Comparison of ENCODE assay signal across 23 mouse cellular contexts in genomic region chr7:105793701-105794100, GRCm38 (mm10). TPM values are rescaled to one million over a fixed set of nuclear protein-coding genes. Genes with fewer than 3 reads are reported as not detected.
A peak's percentile ranks its signal among the peaks of the same experiment; 100 is the strongest.
DNase-seq lines count a peak whose midpoint lies in the region; ATAC-seq and TF ChIP-seq lines count a peak whose summit lies in the region.
"Had no signal": no experiment of that assay in that cellular context is flagged by ENCODE, and none has a peak within 500 bp of the region (broad histone marks: within the 10 kb centered on the region; RNA-seq: fewer than 3 reads in every experiment).

No protein-coding gene starts in this region.

- H3K4me3 ChIP-seq in heart, embryonic 11.5 days (ENCODE audit: low read depth, low read length) = no peak overlapping the region
- H3K4me3 ChIP-seq in layer of hippocampus, adult 2 months = no peak overlapping the region
- H3K4me3 ChIP-seq in brown adipose tissue, adult 24 weeks (ENCODE audit: insufficient read depth, low read depth, low read length) = no peak overlapping the region
- H3K4me3 ChIP-seq: embryonic facial prominence, embryonic 12.5 days; erythroblast, embryonic 14.5 days; forebrain, embryonic 13.5 days; hindbrain, embryonic 10.5 days; kidney, embryonic 15.5 days had no signal

- H3K27me3 ChIP-seq in heart, embryonic 11.5 days (ENCODE audit: control insufficient read depth, insufficient read depth, low read length) = 0 out of 2 replicates have a peak, but pooled peaks cover 2% of the 10 kb centered on the region
- H3K27me3 ChIP-seq: embryonic facial prominence, embryonic 12.5 days; forebrain, embryonic 13.5 days; kidney, embryonic 15.5 days had no signal

- no peaks in the 10 kb centered on the region for H3K36me3 ChIP-seq in heart, embryonic 11.5 days (ENCODE audit: control insufficient read depth, insufficient read depth, low read length)
- H3K36me3 ChIP-seq: embryonic facial prominence, embryonic 12.5 days; hindbrain, embryonic 10.5 days; kidney, embryonic 15.5 days had no signal

- no peak for ATAC-seq in heart, embryonic 11.5 days (replicated peaks; ENCODE audit: insufficient number of reproducible peaks, low FRiP score, low TSS enrichment)
- ATAC-seq: forebrain, embryonic 13.5 days; midbrain, embryonic 16.5 days had no signal

- no peak overlapping the region for H3K9ac ChIP-seq in heart, embryonic 11.5 days (ENCODE audit: low read depth, low read length)
- H3K9ac ChIP-seq: embryonic facial prominence, embryonic 12.5 days; forebrain, embryonic 13.5 days; kidney, embryonic 15.5 days had no signal

- no peak overlapping the region for H3K27ac ChIP-seq in heart, embryonic 11.5 days (ENCODE audit: low read depth, low read length)
- H3K27ac ChIP-seq in layer of hippocampus, adult 2 months = peak overlapping the region; percentile 25; the same call in 1 of the 2 replicates
- peak overlapping the region; percentile 84 for H3K27ac ChIP-seq in brown adipose tissue, adult 24 weeks (replicated peaks; ENCODE audit: low read depth, low read length)
- H3K27ac ChIP-seq: embryonic facial prominence, embryonic 12.5 days; forebrain, embryonic 13.5 days; hindbrain, embryonic 10.5 days; kidney, embryonic 15.5 days had no signal

- no peaks in the 10 kb centered on the region for H3K9me3 ChIP-seq in heart, embryonic 11.5 days (replicated peaks; ENCODE audit: control insufficient read depth, low read length)
- H3K9me3 ChIP-seq: embryonic facial prominence, embryonic 12.5 days; forebrain, embryonic 13.5 days; hindbrain, embryonic 10.5 days; kidney, embryonic 15.5 days had no signal

- no peak overlapping the region for H3K4me2 ChIP-seq in heart, embryonic 11.5 days
- H3K4me2 ChIP-seq: embryonic facial prominence, embryonic 12.5 days; forebrain, embryonic 13.5 days; kidney, embryonic 15.5 days; liver, embryonic 11.5 days had no signal

- H3K4me1 ChIP-seq in heart, embryonic 11.5 days (ENCODE audit: control insufficient read depth, insufficient read depth, low read length) = no peaks in the 10 kb centered on the region
- H3K4me1 ChIP-seq in brown adipose tissue, adult 24 weeks (ENCODE audit: control insufficient read depth, insufficient read depth, insufficient read length, low read length) = peaks cover 3% of the 10 kb centered on the region; the same call in 1 of the 2 replicates
- H3K4me1 ChIP-seq: embryonic facial prominence, embryonic 12.5 days; forebrain, embryonic 13.5 days; kidney, embryonic 15.5 days had no signal

- 76% methylated on average over 7 of the region's 7 CpGs for WGBS in heart, embryonic 11.5 days (ENCODE audit: insufficient replicate concordance)

- peak; percentile 46 to 74 for DNase-seq in heart, adult 18-20 months
- DNase-seq in layer of hippocampus, adult 2 months (ENCODE audit: low spot score in 2 of 2) = no peak
- DNase-seq in layer of hippocampus, adult 18-20 months (ENCODE audit: low spot score in 2 of 2) = no peak
- DNase-seq in heart, postnatal 4 days = peak; percentile 41
- no peak for DNase-seq in MN1 (ENCODE audit: low spot score)
- DNase-seq: adrenal gland, postnatal 10 days; B cell, adult 2 months; cerebellum, adult 11 months; cerebellum, postnatal 10 days; gastrocnemius, postnatal 14 days; left cerebral cortex, postnatal 4 days; lung, adult 2 months; retina, postnatal 1 day; thymus, adult 2 months had no signal

- TF ChIP-seq CTCF in layer of hippocampus, adult 2 months (conservative IDR thresholded peaks at IDR 0.05) = no peak

RNA-seq across cellular contexts. Expression of gene Dchs1, which starts 6.2 kb away (rescaled TPM):
- total RNA-seq in heart, adult 18-20 months (2021) = 1 to 10 TPM; 6.0 to 7.3 TPM
- polyA plus RNA-seq in heart, embryonic 11.5 days (2014; fragmentation: Nextera tagmentation; extraction: Ambion mirVana) = 7.6 TPM in 2 replicates
- 10 to 100 TPM; 14.1 to 15.1 TPM for total RNA-seq in layer of hippocampus, adult 2 months (2021)
- 10 to 100 TPM; 10.9 to 11.8 TPM for total RNA-seq in layer of hippocampus, adult 18-20 months (2021)
- polyA plus RNA-seq in brown adipose tissue, adult 24 weeks (2012; ENCODE audit: insufficient read depth, insufficient read length, missing spikeins) = 0.55 and 0.71 TPM in 2 replicates
- total RNA-seq in heart, postnatal 4 days (2021) = 10 to 100 TPM; 36.3 to 40.0 TPM
- polyA plus RNA-seq: erythroblast, embryonic 14.5 days had no signal

RNA-seq across cellular contexts. Expression of gene Mrpl17, which starts 17.2 kb away (rescaled TPM):
- total RNA-seq in heart, adult 18-20 months (2021) = 100 to 1,000 TPM; 121 to 126 TPM
- 266 and 273 TPM in 2 replicates for polyA plus RNA-seq in heart, embryonic 11.5 days (2014; fragmentation: Nextera tagmentation; extraction: Ambion mirVana)
- total RNA-seq in layer of hippocampus, adult 2 months (2021) = 100 to 1,000 TPM; 104 to 108 TPM
- total RNA-seq in layer of hippocampus, adult 18-20 months (2021) = 100 to 1,000 TPM; 104 to 108 TPM
- 175 and 225 TPM in 2 replicates for polyA plus RNA-seq in brown adipose tissue, adult 24 weeks (2012; ENCODE audit: insufficient read depth, insufficient read length, missing spikeins)
- total RNA-seq in heart, postnatal 4 days (2021) = 100 to 1,000 TPM; 106 to 111 TPM

RNA-seq across cellular contexts. Expression of gene Tpp1, which starts 41.7 kb away (rescaled TPM):
- total RNA-seq in heart, adult 18-20 months (2021) = 10 to 100 TPM; 39.1 to 52.2 TPM
- polyA plus RNA-seq in heart, embryonic 11.5 days (2014; fragmentation: Nextera tagmentation; extraction: Ambion mirVana) = 85.8 and 95.7 TPM in 2 replicates
- total RNA-seq in layer of hippocampus, adult 2 months (2021) = 10 to 100 TPM; 73.2 to 73.4 TPM
- 10 to 100 TPM; 59.2 to 65.2 TPM for total RNA-seq in layer of hippocampus, adult 18-20 months (2021)
- 64.0 and 83.2 TPM in 2 replicates for polyA plus RNA-seq in brown adipose tissue, adult 24 weeks (2012; ENCODE audit: insufficient read depth, insufficient read length, missing spikeins)
- total RNA-seq in heart, postnatal 4 days (2021) = 10 to 100 TPM; 40.5 to 42.2 TPM

RNA-seq across cellular contexts. Expression of gene Taf10, which starts 49.5 kb away (rescaled TPM):
- 100 to 1,000 TPM in 1 of 2 experiments, 10 to 100 TPM in 1; 94.8 to 120 TPM for total RNA-seq in heart, adult 18-20 months (2021)
- polyA plus RNA-seq in heart, embryonic 11.5 days (2014; fragmentation: Nextera tagmentation; extraction: Ambion mirVana) = 152 and 161 TPM in 2 replicates
- total RNA-seq in layer of hippocampus, adult 2 months (2021) = 100 to 1,000 TPM; 112 to 120 TPM
- total RNA-seq in layer of hippocampus, adult 18-20 months (2021) = 100 to 1,000 TPM; 108 to 114 TPM
- 146 and 163 TPM in 2 replicates for polyA plus RNA-seq in brown adipose tissue, adult 24 weeks (2012; ENCODE audit: insufficient read depth, insufficient read length, missing spikeins)
- total RNA-seq in heart, postnatal 4 days (2021) = 100 to 1,000 TPM; 122 to 125 TPM

RNA-seq across cellular contexts. Expression of gene Rrp8, which starts 56.5 kb away (rescaled TPM):
- 10 to 100 TPM in 1 of 2 experiments, 1 to 10 TPM in 1; 9.6 to 14.5 TPM for total RNA-seq in heart, adult 18-20 months (2021)
- polyA plus RNA-seq in heart, embryonic 11.5 days (2014; fragmentation: Nextera tagmentation; extraction: Ambion mirVana) = 29.2 and 32.0 TPM in 2 replicates
- total RNA-seq in layer of hippocampus, adult 2 months (2021) = 10 to 100 TPM in 1 of 2 experiments, 1 to 10 TPM in 1; 8.9 to 14.3 TPM
- total RNA-seq in layer of hippocampus, adult 18-20 months (2021) = 10 to 100 TPM; 10.9 to 14.6 TPM
- polyA plus RNA-seq in brown adipose tissue, adult 24 weeks (2012; ENCODE audit: insufficient read depth, insufficient read length, missing spikeins) = 5.7 and 11.3 TPM in 2 replicates
- total RNA-seq in heart, postnatal 4 days (2021) = 10 to 100 TPM; 15.1 to 17.8 TPM

Comparison
In these comparisons a context has a peak if more than half of its experiments do, and no peak if none do; other contexts are left out.
1. DNase-seq: peak in heart, adult 18-20 months (2 of 2) and heart, postnatal 4 days (single experiment); none in layer of hippocampus, adult 2 months (0 of 2), layer of hippocampus, adult 18-20 months (0 of 2) and MN1 (single experiment).